Mouse (Mus musculus): ENCODE measurements around the gene Tmem62. TPM values are rescaled to one million over a fixed set of nuclear protein-coding genes. Genes with fewer than 3 reads are reported as not detected.
"Not testable (repeated sequence)": the region's sequence is repeated elsewhere in the genome, so short reads cannot be mapped to it uniquely, and the experiment has no call there.

Tmem62 gene
- total RNA-seq (2015; ENCODE audit: low replicate concordance): 2.5 and 21.9 TPM in 2 replicates
- total RNA-seq (2017; ENCODE audit: low replicate concordance): 11.4 and 20.8 TPM in 2 replicates

DNA sequence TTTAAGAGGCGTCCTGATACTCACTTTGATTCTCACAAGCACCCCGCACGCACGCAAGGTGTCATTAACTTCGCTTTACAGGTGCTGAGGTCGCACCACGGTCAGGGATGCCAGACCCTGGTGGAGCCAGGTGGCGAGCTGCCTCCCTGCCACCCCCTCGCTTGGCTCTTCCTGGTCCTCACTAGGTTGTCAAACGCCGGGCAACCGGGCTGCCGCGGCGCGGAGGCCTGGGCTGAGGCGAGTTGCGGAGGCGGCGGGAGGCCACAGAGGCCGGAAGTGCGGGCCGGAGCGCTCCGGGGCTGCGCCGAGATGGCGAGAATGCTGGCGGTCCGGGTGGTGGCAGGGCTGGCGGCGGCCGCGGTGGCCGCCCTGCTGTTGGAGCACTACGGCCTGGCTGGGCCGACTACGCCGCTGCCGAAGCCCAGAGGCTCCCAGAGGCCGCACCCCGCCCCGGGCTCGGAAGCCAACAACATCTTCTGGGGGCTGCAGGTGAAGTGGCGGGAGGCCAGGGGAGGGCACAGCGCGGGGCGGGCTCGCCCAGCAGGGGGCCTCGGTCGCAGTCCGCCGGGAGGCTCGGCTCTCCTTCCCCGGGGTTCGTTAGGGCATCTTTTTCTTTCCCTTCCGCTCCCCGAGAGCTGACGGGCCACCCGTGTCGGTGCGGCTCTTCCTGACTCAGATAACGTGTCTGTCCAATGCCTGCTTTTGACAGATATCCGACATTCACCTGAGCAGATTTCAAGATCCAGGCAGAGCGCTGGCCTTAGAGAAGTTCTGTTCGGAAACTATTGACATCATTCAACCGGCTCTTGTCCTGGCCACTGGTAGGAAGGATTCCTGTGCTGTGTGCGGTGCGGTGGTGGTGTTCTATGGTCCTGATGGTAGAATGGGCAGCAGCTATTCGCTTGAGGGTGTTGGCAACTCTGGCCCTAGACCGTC is at the start of gene Tmem62:
Tmem62 (plus strand) TSS at position 28 of the 936 bp plus-strand sequence.
- ATAC-seq (replicated peaks; ENCODE audit: low FRiP score, poor library complexity, severe bottlenecking): peak; percentile 82

DNA sequence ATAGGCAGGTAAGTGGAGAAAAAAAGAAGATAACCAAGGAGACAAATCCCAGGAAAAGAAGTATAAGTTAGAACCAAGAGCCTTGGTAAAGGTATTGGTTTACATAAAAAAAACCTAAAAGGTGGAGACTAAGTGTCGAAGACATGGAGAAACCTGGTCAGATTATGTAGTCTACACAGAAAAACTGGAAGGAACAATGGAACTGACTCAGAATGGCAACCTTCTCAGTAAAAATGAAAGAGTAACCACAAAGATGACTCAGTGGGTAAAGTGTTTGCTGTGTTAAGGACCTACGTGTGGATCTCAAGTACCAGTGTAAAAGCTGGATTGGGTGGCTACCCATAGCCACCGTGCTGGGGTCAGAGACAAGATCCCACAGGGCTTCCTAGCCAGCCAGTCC is 43.8 kb upstream of the Tmem62 start:
- no peak for ATAC-seq (replicated peaks; ENCODE audit: low FRiP score, poor library complexity, severe bottlenecking)

DNA sequence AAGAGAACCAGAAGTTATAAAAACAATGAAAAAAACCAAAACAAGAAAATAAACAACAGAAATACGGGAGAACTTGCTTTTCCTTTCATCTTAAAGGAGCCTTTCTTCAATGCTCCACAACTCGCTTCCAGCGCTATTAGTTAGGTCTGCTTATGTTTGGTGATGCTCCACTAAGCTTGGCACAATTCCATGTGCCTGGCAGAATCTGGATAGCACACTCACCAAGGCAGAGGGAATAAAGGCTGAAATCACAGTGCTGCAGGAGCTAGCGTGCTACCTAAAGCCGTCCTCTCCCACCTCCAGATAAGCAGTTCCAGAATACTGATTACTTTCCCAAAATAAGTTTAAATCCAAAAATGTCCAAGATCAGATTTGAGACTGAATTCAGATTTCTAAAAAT is 25.6 kb upstream of the Tmem62 start:
- ATAC-seq (replicated peaks; ENCODE audit: low FRiP score, poor library complexity, severe bottlenecking): no peak

DNA sequence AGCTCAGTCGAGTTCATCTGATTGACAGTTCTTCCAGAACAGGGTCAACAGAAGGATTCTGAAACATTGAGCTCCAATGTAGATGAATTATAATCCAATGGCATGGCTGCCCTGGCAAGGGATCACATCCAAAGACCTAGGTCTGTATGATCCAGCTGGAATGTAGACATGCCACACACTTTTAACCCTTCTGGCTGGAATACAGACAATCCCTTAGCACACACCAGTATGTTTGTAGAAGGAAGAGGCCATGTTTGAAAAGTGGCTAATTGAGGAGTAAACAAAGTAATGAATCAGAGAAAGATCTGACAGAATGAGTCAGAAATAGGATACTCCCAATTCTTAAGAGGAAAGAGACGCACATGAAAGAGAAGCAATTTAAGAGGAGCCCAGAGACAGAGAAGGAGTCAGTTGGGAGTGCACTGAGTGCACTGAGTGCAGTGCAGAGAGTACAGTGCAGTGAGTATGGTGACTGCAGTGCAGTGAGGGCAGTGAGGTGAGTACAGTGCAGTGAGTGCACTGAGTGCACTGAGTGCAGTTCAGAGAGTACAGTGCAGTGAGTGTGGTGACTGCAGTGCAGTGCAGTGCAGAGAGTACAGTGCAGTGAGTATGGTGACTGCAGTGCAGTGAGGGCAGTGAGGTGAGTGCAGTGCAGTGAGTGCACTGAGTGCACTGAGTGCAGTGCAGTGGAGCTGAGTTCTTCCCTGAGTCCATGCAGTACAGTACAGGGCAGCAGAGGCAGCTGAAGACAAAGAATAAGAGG is 24.5 kb upstream of the Tmem62 start:
- ATAC-seq (replicated peaks; ENCODE audit: low FRiP score, poor library complexity, severe bottlenecking): peak; percentile 49; the same call in 1 of the 2 replicates

DNA sequence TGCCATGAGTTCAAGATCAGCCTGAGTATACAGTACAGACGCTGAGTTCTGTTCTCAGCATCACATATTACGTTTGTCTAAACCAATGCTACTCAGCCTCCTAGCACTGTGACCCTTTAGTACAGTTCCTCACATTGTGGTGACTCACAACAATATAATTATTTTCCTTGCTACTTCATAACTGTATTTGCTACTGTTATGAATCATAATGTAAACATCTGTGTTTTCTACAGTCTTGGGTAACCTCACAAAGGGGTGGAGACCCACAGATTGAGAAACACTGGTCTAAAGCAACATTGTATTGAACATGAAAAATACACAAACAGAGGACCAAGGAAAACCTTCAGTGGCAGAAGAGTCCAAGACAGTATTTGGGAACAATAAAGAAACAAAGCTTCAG is 17.5 kb upstream of the Tmem62 start:
- ATAC-seq (replicated peaks; ENCODE audit: low FRiP score, poor library complexity, severe bottlenecking): no peak

DNA sequence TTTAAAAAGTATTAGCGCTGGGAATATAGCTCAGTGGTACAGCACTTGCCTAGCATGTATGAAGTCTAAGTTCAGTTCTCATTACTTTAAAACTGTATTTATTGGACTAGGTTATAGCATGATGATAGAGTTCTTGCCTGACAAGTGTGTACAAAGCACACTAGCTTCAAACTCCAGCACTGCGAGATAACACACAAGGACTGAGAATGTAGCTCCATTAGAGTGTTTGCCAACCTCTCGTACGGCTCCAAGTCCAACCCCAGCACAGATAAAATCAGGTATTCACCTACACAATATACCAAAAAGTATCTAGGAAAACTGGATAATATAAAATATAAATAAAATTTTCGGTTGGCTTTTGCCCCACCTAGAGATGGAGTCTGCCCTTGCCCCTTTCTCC is 17.0 kb upstream of the Tmem62 start:
- ATAC-seq (replicated peaks; ENCODE audit: low FRiP score, poor library complexity, severe bottlenecking): no peak

DNA sequence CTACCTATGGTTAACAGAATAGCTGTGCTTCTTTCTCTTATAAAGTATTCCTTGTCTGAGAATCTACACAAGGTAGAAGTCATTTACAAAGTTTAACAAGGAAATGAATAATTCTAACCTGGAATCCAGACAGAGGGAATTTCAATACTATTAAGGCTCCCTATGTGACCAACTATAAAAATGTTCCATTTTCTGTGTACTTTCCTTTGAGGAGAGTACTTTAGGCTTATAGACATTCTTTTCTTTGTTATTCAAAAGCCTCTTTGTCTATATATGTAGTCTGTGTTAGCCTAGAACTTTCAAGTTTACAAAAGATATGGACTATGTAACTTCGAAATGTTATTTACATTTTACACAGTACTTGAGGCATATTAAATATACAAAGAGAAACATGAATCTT is 16.6 kb upstream of the Tmem62 start:
- ATAC-seq (replicated peaks; ENCODE audit: low FRiP score, poor library complexity, severe bottlenecking): no peak

DNA sequence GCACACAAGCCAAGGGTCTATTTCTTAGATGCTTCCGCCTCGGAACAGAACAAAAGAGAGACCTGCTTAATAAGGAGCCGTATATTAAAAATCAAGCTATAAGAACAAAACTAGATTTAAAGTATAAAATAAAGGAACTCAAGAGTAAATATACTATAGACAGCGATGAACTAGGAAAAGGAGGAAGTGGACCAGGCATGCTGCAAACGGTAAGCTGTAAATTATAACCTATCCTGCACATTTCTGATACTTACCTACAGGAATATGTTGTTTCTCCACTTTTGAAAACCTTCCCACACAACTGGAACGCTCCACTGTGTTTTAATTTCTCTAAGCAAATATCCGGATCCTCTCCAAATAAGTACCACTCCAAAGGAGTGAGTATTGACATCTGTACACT is 13.7 kb upstream of the Tmem62 start:
- ATAC-seq (replicated peaks; ENCODE audit: low FRiP score, poor library complexity, severe bottlenecking): no peak

DNA sequence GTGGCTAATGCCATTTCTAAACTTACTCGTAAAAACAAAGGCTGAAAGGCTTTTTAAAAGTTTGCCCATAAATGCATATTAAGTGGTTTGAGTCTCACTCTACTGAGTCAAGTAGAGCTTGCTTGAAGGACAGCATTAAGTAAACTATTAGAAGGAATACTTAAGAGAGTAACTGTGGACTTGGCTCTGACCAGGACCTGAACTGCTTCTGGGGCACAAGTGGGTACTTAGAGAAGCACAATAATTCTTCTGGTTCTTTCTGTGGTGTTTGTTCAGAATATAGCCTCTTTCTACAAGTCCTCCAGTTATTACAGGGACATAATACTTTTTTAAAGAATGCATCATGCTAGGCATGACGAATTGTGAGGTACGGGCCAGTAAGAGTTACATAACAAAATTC is 11.3 kb upstream of the Tmem62 start:
- ATAC-seq (replicated peaks; ENCODE audit: low FRiP score, poor library complexity, severe bottlenecking): no peak

DNA sequence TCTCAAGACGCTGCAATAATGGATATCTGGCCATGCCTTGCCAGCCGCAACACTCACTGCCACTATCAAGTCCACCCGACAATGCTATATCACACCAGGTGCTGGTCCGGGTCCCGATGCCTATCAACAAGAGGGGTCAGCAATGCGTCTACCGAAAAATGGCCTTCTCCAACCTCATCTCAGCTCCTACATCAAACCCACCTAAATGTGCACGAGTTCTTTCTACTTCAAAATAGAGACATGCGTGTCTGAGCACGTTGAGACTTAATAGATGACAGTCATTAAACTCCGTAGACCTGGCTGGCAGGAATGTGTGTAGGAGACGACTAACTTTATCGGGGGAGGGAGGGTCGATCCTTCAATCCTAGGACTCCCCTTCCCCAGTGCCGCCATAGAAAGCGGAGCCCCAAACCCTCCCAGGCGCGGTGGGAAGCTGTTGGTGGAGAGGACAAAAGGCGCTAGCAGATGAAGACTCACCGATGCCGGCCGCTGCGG is 6.7 kb upstream of the Tmem62 start:
- peak; percentile 62 for ATAC-seq (replicated peaks; ENCODE audit: low FRiP score, poor library complexity, severe bottlenecking)

DNA sequence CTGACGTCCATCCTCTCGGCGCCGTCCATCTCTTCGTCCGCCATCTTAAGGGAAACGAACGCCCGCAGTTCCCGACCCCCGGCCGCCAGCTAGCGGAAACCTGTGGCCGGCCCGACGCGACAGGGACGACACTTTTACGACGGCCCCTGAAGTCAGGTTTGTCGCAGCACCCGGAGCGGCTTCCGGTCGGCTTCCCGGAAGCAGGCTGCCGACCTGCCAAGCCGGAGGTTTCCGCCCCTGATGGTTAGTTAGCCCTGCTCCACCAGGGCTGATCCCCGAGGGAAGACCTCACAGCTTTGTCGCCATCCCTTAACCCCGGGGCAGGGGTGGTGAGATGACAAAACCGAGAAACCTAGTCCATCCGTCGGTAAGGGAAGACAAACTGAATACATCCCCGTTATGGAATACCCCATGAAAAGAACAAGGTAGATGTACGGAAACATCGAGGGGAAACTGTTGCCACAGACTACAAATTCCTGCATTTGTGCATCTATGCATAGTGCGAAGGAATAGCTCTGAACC is 6.2 kb upstream of the Tmem62 start, which contains the start of gene Ubr1:
Ubr1 (minus strand) TSS at position 157 of the 522 bp plus-strand sequence.
- ATAC-seq (replicated peaks; ENCODE audit: low FRiP score, poor library complexity, severe bottlenecking): peak; percentile 95

DNA sequence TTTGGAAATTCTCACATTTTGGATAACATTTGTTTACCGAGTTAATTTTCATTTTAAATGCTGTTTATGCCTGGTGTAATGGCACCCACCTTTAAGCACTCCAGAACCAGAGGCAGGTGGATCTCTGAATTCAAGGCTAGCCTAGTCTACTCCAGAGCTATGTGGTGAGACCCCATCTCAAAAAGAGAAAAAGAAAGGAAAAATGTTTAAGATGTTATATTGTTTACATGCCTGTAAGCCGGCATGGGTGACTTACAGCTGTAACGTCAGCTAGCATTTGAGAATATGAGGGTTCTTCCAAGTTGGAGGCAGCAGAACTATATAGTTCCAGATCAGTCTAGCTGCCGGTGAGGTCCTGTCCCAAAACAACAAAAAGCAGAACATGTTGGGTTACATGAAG is 5.1 kb upstream of the Tmem62 start:
- no peak for ATAC-seq (replicated peaks; ENCODE audit: low FRiP score, poor library complexity, severe bottlenecking)

DNA sequence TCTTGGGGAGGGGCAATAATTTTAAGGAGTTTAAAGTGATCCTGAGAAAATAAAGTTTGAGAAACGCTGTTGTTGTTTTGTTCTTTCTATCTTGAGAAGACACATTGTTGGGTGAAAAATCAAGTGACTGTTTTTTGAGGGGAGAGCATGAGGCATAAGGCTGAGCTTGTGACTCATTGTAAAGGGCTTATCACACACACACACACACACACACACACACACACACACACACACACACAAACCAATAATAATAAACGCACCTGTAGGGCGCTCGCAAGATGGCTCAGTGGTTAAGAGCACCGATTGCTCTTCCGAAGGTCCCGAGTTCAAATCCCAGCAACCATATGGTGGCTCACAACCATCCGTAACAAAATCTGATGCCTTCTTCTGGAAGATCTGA is 4.6 kb upstream of the Tmem62 start:
- not testable (repeated sequence) for ATAC-seq (replicated peaks; ENCODE audit: low FRiP score, poor library complexity, severe bottlenecking)

DNA sequence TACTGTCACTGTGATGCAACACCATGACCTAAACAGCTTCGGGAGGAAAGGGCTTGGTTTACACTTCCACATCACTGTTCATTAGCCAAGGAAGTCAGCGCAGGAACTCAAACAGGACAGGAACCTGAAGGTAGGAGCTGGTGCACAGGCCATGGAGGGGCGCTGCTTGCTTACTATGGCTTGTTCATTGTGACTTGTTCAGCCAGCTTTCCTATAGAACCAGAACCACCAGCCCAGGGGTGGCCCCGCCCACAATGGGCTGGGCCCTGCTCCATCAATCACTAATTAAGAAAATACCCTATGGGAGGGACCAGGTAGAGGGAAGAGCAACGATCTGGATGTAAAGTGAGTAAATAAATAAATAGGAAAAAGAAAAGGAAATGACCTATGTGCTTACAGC is 3.9 kb upstream of the Tmem62 start:
- ATAC-seq (replicated peaks; ENCODE audit: low FRiP score, poor library complexity, severe bottlenecking): no peak

DNA sequence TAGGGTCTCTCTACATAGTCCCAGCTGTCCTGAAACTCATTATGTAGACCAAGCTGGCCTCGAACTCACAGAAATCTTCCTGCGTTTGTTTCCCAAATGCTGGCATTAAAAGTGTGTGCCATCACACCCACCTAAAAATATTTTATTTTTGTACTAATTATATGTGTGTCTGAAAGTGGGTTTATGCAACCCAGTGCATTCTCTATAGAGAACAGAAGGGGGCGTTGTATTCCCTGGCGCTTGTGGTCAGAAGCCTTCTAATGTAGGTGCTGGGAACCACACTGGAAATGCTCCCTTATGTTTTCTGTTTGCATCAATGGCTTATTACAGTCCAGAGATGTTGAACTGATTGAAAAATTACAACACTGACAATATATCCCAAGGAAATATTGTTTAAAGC is 509 bp upstream of the Tmem62 start:
- peak; percentile 61 for ATAC-seq (replicated peaks; ENCODE audit: low FRiP score, poor library complexity, severe bottlenecking)

DNA sequence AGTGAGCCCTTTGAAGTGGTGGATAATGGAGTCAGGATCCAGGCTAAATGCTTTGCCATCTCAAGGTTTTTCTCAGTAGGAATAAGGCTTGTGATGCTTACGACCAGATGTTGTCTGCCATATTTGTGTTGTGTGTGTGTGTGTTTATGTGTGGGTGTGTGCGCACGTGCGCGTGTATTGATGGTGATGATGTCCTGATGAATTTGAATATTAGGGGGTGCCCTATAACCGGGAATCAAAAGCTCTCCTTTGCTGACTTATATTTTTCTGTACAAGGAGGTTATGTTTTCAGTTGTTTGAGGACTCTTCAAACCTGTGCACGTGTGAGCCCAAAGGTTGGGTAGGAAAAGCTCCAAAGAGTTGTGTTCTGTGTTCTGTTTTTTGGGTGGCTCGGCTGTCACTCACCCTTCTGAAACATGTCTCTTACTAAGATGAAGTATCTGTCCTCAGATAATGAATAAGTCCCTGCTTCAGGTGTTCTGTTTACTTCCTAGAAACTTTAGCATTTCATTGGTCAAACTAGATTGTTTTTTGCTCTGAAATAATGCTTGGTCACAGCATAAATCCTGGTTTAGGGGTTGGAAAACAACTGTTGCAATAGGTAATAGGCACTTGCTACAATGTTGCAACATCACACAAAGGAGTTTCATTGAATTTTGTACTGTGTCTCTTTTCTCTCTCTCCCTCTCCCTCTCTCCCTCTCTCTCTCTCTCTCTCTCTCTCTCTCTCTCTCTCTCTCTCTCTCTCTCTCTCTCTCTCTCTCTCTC is 1.3 kb downstream of the Tmem62 start:
- ATAC-seq (replicated peaks; ENCODE audit: low FRiP score, poor library complexity, severe bottlenecking): no peak

DNA sequence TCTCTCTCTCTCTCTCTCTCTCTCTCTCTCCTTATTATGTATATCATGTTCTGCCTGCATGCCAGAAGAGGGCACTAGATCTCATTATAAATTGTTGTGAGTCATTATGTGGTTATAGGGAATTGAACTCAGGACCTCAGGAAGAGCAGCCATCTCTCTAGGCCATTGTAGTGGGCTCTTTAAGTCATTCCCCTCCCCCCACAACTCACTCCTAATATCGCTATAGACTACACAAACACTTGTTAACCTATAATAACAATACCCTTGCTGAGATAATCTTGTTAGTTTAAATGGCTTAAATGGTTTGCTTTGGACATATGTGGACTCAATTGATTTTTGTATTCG is 1.8 kb downstream of the Tmem62 start:
- no peak for ATAC-seq (replicated peaks; ENCODE audit: low FRiP score, poor library complexity, severe bottlenecking)

DNA sequence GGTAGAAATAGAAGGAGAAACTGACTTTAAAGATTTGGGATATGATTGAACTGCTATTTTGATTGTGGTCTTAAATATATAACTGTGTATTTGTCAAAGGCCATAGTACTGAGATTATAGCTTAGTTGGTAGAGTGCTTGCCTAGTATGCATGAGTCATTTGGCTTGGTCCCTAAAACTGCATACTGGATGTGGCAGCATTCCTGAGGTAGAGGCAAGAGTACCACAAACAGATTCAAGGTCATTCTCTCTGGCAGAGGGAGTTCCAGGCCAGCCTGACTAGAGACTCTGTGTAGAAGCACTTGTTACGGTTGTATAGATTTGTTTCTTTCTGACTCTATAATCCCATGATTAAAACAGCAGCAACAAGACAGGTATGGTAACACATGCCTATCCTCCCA is 3.0 kb downstream of the Tmem62 start:
- no peak for ATAC-seq (replicated peaks; ENCODE audit: low FRiP score, poor library complexity, severe bottlenecking)

DNA sequence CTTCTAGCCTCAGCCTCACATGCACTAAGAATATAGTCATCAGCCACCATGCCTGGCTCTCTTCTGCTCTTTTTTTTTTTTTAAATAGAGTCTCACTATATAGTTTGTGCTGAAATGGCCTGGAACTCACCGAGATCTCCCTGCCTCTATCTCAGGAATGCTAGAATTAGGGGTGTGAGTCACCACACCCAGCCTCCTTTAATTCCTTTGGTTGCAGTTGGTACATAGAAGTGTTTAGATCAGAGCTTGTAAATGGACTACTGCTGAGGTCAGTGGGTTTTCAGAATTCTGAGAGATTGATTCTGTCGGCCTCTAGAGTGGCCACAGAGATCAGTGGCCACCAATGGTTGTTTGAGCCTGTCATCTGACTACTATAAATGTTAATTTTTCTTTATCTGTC is 4.0 kb downstream of the Tmem62 start:
- ATAC-seq (replicated peaks; ENCODE audit: low FRiP score, poor library complexity, severe bottlenecking): no peak

DNA sequence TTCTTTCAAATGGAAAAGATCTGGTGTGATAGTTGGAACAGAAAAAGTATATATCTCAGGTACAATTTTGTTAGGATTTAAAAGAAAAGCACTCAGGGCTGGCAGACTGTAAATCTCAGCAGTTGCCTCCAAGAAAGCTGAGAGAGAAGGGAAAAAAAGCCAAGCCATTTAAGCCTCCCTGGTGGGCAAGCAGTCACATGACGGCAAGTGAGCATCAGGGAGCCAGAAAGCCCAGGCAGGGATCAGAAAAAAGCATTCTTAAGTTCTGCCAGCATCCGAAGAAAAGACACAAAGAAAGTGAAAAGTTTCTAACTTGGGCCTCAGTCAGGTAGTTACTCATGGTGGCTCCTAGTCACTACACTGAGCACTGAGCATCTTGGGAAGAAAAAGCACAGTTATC is 6.8 kb downstream of the Tmem62 start:
- ATAC-seq (replicated peaks; ENCODE audit: low FRiP score, poor library complexity, severe bottlenecking): no peak

All from erythroblast, adult 5-6 weeks (primary cell).